Mouse (Mus musculus): ENCODE data around the gene Lrrc25.
"Not testable (repeated sequence)": the region's sequence is repeated elsewhere in the genome, so short reads cannot be mapped to it uniquely, and the experiment has no call there.

Gene Lrrc25

DNA sequence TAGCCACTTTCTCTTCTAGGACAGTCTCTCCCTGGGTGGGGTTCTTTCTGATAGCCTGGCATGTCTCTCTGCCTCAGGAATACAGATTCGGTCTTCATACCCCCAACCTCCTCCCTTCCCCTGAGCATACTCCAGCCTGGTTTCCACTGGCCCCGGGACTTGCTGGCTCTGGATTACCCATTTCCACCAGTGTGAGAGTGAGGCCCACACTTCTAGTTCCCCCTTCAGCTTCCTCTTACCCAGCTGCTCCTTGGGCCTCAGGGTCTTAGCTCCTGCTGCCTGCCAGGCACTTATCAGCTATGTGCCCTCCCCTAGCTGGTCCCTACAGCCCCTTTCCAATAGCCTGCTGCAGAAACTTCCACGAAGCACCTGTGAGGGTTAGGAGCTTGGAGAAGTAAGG, at the start of gene Lrrc25:
Gene Lrrc25, plus strand, starts transcription at position 262 of the 400 bp plus-strand sequence.
- DNase-seq (ENCODE audit: low spot score in 2 of 2): peak in 1 of 2 experiments; percentile 37

DNA sequence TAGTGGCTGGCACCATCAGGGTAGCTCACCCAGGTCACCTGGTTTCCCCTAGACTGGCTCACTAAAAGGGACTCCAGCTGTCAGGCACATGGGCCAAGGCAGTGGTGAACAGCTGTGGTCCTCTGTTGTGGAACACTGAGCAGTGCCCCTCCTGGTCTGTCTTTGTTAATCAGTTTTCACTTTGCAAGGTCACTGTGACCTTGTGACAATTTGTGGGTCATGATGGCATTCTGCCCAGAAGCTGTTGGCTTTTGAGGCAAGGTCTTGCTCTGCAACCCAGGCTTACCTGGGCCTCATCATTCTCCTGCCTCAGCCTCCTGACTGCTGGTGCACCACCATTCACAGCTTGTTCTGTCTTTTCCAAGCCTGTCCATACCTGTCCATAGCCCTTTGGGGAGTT, 45.6 kb upstream of the Lrrc25 start:
- DNase-seq (ENCODE audit: low spot score in 2 of 2): no peak

- DNase-seq (ENCODE audit: low spot score in 2 of 2): no peak
Observed at GRCm38 (mm10) chr8:70570990-70571389, 45.0 kb upstream of the Lrrc25 start.

DNA sequence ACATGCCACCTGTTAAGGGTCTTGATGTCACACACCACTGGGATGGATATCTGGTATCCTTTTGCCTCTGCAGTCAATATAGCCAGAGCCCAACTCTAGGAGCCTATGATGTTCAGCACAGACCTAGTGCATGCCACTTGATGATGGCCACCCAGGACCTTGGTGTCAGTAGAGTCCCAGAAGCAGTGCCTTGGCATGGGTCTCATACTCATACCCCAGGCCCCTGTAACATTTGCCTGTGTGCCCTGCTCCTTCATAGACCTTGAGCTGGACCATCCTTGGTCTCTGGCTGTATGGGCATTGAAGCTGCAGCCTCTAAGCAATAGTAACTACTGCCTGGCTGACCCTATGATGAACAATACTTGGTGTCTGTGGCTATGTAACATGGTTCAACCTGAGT, 41.7 kb upstream of the Lrrc25 start:
- no peak for DNase-seq (ENCODE audit: low spot score in 2 of 2)

DNA sequence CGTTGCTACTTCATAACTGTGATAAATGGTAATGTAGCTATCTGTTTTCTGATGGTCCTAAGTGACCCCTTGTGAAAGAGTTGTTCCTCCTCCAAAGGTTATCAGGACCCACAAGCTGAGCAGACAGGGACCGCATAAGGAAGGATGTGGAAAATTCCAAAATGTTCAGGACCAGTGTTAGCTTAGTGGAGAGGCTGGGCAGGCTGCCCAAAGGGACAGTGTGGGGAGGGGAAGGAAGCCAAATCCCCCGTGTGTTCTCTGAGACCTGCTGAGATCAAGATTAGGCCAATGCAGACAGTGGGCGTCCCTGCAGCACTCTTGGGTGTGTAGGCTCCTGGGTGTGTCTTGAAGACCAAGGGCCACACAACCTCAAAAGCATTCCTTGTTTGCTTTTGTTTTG, 41.0 kb upstream of the Lrrc25 start:
- DNase-seq (ENCODE audit: low spot score in 2 of 2): peak in 1 of 2 experiments; percentile 55

- no peak for DNase-seq (ENCODE audit: low spot score in 2 of 2)
Observed at GRCm38 (mm10) chr8:70577207-70577606, 38.7 kb upstream of the Lrrc25 start.

GRCm38 (mm10) chr8:70583476-70584387, 32.2 kb upstream of the Lrrc25 start:
- peak in 1 of 2 experiments; percentile 63 for DNase-seq (ENCODE audit: low spot score in 2 of 2)

- DNase-seq (ENCODE audit: low spot score in 2 of 2): no peak
Observed at GRCm38 (mm10) chr8:70584606-70585257, 31.2 kb upstream of the Lrrc25 start.

- DNase-seq (ENCODE audit: low spot score in 2 of 2): peak in 1 of 2 experiments; percentile 73
Observed at GRCm38 (mm10) chr8:70585258-70585652, 30.7 kb upstream of the Lrrc25 start.

DNA sequence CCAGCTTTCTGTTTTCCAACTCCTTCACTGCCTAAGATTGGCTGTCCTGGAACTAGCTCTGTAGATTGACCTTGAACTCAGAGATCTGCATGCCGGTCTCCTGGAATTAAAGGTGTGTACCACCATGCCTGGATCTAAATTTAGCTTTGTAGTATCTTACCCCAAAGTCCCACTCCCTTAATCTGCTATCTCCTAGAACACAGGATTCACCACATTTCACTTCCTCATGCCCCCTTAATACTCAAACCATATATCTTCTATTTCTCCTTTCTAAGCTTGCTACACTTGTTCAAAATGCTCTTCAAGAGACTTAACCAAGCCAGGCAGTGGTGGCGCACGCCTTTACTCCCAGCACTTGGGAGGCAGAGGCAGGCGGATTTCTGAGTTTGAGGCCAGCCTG, 28.0 kb upstream of the Lrrc25 start:
- DNase-seq (ENCODE audit: low spot score in 2 of 2): not testable (repeated sequence)

- DNase-seq (ENCODE audit: low spot score in 2 of 2): peak in 1 of 2 experiments; percentile 39
Observed at GRCm38 (mm10) chr8:70591569-70591968, 24.4 kb upstream of the Lrrc25 start.

DNA sequence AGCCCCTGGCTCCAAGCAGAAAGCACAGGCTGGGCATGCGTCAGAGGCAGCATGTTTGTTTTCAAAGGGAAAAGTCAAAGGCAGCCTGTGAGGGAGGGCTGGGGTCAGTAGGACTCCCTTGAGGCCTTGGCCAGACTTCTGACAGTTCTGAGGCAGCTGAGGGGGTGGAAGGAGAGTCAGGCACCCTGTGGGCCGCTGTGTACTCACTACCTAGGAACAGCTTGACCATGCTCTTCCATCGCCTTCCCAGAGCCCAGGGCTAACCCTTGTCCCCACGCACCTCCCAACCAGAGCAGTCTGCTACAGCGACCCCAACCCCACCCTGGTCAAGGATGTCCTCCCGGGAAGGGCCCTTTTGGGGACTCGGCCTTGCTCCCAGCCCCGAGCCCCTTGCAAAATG, 22.8 kb upstream of the Lrrc25 start:
- DNase-seq (ENCODE audit: low spot score in 2 of 2): peak in 1 of 2 experiments; percentile 49

- peak; percentile 87 to 92 for DNase-seq (ENCODE audit: low spot score in 2 of 2)
Observed at GRCm38 (mm10) chr8:70593961-70594609, 21.9 kb upstream of the Lrrc25 start, which contains the start of gene Isyna1. Isyna1 (plus strand) TSS chr8:70594373.

DNA sequence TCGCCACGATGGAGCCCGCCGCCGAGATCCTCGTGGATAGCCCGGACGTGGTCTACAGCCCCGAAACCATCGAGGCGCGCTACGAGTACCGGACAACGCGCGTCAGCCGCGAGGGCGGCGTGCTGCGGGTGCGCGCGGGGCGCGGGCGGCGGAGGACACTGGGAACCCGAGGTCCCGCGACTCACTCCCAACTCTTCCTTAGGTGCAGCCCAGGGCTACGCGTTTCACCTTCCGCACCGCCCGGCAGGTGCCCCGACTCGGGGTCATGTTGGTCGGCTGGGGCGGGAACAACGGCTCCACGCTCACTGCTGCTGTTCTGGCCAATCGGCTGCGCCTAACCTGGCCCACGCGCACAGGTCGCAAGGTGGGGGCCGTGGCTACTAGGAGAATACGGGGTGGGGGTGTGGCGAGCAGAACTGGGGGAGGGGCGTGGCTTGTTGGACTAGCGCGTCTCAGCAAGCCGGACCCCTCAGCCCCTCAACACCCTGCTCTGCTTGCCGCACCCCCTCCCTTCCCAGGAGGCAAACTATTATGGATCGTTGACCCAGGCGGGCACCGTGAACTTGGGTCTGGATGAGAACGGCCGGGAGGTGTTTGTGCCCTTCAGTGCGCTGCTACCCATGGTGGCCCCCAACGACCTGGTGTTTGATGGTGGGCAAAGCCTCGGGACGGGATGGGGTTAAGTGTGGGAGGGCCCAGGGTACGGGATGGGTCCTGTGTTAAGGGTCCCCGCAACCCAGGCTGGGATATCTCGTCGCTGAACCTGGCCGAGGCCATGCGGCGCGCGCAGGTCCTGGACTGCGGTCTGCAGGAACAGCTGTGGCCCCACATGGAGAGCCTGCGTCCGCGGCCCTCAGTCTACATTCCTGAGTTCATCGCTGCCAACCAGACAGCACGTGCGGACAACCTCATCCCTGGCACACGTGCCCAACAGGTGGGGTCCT, 21.1 kb upstream of the Lrrc25 start:
- DNase-seq (ENCODE audit: low spot score in 2 of 2): peak; percentile 60 to 61

GRCm38 (mm10) chr8:70595811-70596210, 20.1 kb upstream of the Lrrc25 start:
- DNase-seq (ENCODE audit: low spot score in 2 of 2): no peak

DNA sequence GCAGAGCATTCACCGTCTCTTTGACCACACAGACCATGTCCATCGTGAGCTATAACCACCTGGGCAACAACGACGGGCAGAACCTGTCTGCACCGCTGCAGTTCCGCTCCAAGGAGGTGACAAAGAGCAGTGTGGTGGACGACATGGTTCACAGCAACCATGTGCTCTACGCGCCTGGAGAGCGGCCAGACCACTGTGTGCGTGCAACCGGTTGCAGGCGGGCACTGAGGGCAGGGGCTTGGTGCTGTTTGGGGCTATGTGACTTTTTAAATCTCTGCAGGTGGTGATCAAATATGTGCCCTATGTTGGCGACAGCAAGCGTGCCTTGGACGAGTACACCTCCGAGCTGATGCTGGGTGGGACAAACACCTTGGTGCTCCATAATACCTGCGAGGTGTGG, 19.7 kb upstream of the Lrrc25 start:
- no peak for DNase-seq (ENCODE audit: low spot score in 2 of 2)

DNA sequence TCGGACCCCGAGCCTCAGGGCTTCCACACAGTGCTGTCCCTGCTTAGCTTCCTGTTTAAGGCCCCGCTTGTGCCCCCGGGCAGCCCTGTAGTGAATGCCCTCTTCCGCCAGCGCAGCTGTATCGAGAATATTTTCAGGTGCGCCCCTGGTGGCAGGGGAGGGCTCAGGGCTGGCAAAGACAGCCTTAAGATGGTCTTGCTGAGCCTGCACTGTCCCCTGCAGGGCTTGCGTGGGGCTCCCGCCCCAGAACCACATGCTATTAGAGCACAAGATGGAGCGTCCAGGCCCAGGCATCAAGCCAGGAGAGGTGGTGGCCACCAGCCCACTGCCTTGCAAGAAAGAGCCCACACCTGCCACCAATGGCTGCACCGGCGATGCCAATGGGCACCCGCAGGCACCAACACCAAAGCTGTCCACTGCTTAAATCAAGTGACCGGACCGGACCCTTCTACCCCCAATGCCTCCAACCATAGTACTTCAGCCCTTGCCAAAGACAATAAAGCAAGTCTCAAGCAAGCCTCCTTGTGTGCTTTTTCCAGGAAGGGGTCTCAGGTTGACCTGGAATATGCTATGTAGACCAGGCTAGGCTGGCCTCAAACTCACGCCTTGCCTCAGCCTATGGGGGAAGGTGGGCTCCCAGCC, 19.1 kb upstream of the Lrrc25 start:
- DNase-seq (ENCODE audit: low spot score in 2 of 2): peak in 1 of 2 experiments; percentile 65

GRCm38 (mm10) chr8:70597417-70598272, 18.3 kb upstream of the Lrrc25 start:
- no peak for DNase-seq (ENCODE audit: low spot score in 2 of 2)

GRCm38 (mm10) chr8:70598283-70598682, 17.7 kb upstream of the Lrrc25 start:
- DNase-seq (ENCODE audit: low spot score in 2 of 2): peak; percentile 88 to 89

DNA sequence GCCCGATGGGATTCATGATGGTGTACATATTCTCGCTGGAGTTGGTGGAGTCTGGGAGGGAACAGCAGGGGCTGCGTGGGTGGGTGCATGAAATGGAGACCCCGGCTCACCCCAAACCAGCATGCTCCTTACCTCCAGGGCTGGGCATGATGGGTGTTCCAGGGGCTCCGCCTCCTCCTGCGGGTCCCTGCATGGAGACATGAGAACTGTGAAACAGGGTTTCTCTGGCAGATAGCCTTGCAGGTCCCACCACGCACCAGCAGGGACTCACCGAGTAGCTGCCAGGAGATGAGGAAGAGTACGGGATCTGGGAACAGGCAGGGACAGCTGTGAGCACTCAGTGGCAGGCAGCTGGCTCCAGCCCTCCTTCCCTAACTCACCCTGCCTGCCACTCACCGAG, 17.2 kb upstream of the Lrrc25 start:
- peak; percentile 66 to 84 for DNase-seq (ENCODE audit: low spot score in 2 of 2)

Data from right cerebral cortex, postnatal 10 days (tissue).